Mouse (Mus musculus) regulatory T cell (primary cell): ENCODE data around the gene Polk.

Source experiments
- in situ Hi-C: fragments of 300-600 bp; cut with MboI, MseI; formaldehyde crosslinking; loops from one replicate; pipeline ENCODE4 v1.15.1; 2025; ENCODE audit warnings: high pct_unique_total_duplicates

Gene Polk

DNA sequence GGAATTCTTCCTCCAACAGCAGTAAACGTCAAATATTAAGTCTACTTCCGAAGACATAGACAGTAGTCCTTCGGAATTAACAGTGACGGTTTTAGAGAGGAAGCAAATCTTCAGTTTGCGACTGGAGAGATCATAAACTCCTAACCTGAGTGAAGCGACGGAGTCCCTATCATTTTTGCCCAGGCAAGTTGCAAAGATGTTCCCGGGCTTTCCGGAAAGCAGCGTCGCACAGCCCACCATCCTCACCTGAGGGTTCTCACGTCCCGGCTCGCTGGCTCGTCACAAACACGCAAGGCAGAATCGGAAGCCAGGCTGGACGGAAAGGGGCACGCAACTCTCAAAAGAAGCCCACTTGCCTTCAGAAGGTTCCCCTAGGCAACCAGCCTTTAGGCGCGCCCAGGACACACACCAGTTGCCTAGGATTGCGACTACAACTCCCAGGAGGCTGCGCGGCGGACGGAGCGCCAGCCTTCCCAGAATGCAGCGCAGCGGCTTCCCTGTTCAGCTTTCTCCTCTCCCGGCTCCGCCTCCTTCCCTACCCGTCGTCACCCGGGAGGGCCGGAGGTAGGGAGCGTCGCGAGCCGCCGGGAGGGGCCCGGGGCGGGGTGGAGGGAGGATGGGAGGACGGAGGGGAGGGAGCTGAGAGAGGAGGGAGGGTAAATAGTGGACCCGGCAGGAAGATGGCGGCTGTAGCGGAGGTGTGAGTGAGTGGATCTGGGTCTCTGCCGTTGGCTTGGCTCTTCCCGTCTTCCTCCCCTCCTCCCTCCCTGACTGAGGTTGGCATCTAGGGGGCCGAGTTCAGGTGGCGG lies at the start of gene Polk, which contains the start of gene Col4a3bp:
Gene Polk, minus strand, starts transcription at position 499 of the 809 bp plus-strand sequence.
Gene Col4a3bp, plus strand, starts transcription at position 538 of the 809 bp plus-strand sequence.
- in situ Hi-C loops = no loop called here

DNA sequence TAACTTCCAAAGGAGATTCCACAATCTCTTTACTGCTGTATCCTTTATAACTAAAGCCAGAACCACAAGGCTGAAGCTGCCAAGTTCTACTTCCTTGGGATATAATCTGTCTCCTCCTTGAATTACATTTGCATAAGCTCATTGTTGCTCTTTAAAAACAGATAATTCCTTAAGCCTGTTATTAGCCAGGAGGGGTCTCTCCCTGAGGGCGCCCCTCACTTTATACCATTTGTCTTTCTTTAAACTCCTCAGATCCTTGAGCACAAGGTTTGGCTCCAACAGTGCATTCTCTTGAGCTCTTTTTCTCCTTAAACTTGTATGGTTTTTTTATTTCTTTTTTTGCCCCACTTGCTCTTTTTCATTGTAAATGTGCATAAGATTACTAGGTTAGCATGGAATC lies 46.3 kb upstream of the Polk start:
- in situ Hi-C loops = no loop called here

DNA sequence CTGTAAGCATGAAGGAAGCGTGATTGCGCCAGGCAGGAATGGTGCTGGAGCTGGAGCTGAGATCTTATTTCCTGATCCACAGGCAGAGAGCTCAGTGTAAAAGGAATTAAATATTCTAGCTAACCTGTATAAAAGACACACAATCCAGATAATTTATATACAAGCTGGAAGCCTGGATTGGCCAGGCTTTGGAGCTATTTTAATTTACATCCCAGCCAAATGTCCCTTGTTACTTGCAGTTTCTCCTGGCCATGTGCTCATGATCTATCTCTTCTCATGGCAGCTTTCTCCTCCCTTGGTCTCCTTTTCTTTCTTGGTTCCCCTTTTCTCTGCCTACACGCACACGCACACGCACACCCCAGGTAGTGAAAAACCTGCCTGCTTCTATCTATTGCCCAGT lies 44.2 kb upstream of the Polk start:
- in situ Hi-C loops = no loop called here

DNA sequence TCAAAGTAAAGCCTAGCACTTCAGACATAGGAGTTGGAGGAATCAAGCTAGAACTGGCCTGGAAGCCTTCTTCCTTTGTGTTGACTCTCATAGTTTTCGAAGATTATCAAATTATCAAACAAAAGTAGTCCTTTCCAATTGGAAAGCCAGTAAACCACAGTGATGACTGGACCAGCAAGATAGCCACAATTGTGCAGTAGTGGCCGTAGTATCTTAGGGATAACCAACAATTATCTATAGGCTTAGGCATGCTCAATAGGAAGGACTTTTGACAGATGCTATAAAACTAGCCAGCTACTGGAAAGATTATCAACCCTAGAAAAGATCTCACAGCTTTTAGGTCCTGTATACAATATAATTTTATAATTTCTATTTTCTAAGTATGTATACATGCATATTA lies 41.8 kb upstream of the Polk start:
- in situ Hi-C loops = no loop called here

DNA sequence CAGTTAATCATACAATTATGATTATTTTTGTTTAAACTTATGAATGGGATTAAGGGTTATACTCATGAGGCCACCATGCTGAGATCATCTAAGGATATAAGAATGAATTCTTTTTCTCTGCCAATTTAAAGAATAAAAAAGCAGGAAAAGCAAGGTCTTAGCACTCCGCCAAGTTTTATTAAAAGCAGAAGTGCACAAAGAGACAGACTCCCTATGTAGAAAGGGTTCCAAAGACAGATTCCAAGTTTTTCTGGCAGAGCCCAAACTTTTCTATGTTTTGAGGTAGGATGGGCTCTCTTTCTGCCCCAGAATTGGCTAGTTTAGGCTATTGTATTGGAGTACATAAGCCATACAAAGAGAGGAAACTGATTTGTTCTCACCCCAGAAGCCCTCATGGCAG lies 37.6 kb upstream of the Polk start:
- in situ Hi-C loops = no loop called here

DNA sequence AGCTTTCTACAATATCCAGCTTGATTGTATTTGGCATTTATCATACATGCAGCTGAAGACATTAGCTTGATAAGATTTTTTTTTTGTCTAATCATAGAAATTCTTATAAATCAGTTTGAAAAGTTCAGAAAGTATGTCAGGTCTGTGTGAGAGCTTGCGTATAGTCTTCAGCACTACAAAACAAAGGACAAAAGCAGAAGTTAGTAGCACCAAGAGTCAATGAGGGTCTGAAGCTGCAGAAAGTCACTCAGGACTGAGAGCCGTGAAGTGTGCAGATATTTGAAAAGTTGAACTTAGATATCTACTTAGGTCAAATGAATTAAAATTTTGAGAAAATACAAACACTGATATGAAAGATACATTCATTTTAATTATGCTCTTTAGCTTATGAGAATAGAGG lies 36.7 kb upstream of the Polk start:
- in situ Hi-C loops = no loop called here

DNA sequence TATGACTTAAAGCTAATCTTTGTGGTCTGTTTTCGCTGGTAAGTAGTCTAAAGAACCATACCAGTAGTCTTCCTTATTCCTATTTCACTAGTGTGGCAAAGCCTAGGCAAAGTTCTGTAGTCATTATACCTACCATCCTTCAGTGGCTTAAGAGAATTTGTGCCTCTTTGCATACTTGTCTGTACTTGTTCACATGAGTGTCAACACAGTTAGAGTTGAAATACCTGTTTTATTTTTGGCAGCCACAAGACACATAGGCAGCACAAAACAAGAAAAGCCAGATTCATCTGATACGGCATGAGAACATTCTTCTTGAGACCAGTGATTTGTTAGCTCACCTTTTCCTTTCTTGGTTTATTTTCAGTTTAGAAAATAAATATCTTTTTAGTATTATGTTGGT lies 31.8 kb upstream of the Polk start:
- in situ Hi-C loops = no loop called here

DNA sequence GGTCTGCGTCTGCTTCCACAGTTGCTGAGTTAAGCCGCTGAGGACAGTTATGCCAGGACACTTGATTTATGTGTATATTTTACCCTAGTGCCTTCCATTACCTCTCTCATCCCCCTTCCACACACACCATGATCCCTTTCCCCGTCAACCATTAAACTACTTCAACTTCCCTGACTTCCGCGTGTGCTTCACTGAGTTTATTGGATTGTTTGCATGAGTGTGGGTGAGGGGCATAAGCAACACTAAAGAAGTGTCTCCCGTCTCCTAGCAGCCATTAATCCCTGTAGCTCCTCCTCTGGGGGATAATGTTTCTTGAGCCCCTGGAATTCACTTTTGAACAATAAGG lies 28.6 kb upstream of the Polk start:
- in situ Hi-C loops = no loop called here

DNA sequence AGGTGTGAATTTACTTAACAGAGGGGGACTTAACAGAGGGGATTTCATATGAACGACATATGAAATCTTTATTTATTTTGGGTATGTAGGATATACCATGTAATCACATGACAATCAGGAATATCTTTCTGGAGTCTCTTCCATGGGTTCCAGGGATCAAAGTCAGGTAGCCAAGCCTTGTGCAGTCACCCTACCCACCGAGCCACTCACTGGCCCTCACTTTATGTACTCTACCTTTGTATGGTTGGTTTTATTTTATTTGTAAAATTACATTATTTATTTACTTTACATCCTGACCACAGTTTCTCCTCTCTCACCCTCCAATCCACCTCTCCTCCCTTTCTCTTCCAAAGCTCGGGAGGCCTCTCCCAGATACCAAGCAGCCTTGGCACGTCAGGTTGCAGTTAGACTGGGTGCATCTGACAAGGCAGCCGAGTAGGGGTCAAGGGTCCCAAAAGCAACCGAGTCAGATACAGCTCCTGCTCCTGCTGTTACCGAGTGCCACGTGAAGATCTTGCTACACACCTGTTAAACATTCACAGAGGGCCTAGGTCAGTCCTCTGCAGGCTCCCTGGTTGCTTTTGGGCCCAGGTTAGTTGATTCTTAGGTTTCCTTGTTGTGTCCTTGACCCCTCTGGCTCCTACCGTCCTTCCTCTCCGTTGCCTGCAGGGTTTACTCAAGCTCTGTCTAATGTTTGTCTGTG lies 28.1 kb upstream of the Polk start:
- in situ Hi-C loops = no loop called here

DNA sequence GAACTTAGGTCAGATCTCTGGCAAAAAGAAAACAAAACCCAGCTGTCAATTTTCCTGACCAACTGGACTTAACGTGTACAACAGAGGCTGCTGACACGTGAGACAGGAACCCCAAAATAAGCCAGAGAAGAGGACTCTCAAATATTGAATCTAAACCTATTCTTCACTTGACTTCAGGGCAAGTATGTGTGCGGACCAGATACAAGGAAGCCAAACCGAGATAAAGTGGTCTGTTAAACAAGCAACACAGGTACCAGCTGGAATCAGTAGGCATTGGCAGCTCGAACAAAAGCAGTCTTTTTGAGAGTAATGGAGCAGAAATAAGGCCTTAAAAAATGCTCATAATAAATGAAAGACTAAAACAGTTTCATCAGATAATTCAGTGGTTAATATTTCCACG lies 25.6 kb upstream of the Polk start:
- in situ Hi-C loops = no loop called here

DNA sequence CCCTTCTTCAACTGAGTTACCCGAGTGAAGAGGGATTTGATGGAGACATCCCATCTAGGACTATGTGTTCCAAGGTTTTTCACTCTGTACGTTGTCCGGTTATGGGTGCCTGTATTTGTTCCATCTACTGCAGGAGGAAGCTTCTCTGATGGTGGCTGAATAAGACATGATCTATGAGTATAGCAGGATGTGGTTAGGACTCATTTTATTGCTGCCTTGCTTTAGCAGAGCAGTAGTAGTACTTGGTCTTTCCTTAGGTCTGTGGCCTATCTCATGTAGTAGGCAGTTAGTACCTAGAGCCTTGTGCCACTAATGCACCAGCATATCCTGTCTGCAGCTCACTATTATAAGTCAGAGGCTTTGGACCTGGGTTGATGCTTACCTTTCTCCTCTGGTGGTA lies 12.7 kb upstream of the Polk start:
- in situ Hi-C loops = no loop called here

DNA sequence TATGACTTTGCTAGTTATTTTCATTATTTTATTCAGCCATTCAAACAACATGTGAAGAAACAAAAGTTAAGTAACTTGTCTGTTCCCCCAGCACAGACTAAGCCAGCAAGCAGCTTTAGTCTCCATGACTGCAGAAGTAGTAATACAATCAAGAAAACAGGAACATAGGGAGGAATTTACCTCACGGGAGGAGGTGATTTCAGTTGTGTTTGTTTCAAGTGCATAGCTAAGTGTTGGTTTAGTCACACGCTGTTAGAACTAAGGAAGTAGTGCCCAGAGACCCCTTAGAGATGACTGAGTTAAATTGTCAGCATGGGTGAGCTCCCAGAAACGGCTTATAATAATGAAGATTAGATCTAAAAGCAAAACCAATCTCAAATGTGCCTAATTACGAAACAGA lies 5.6 kb upstream of the Polk start:
- in situ Hi-C loops = no loop called here

DNA sequence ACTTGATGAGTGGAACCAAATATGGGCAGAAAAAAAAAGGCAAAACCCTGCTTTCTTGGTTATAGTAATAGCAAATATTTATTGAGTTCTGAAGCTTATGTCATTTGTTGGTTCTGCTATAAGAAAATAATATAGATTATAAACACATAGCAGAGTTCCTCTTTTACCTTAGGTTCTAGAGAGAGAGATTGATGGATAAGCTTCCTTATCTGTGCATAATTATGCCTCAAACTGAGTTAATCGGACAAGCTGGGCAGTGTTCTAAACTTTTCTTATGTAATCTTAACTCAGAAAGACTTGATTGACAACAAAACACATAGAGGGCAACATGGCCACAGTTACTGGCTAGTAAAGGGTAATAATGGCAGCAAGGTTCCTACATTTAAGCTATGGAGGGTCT lies 4.9 kb upstream of the Polk start:
- in situ Hi-C loops = no loop called here

DNA sequence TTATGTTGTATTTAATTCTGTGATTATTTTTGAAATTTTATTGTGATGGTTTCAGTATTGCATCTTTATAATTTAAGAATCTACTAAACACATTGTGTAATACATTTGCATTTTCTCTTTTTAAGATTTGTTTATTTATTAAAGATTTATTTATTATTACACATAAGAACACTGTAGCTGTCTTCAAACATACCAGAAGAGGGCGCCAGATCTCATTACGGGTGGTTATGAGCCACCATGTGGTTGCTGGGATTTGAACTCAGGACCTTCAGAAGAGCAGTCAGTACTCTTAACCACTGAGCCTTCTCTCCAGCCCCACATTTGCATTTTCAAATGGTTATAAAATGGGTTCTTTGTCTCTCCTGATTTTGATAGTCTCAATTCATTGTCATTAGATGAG lies 2.1 kb upstream of the Polk start:
- in situ Hi-C loops = no loop called here

DNA sequence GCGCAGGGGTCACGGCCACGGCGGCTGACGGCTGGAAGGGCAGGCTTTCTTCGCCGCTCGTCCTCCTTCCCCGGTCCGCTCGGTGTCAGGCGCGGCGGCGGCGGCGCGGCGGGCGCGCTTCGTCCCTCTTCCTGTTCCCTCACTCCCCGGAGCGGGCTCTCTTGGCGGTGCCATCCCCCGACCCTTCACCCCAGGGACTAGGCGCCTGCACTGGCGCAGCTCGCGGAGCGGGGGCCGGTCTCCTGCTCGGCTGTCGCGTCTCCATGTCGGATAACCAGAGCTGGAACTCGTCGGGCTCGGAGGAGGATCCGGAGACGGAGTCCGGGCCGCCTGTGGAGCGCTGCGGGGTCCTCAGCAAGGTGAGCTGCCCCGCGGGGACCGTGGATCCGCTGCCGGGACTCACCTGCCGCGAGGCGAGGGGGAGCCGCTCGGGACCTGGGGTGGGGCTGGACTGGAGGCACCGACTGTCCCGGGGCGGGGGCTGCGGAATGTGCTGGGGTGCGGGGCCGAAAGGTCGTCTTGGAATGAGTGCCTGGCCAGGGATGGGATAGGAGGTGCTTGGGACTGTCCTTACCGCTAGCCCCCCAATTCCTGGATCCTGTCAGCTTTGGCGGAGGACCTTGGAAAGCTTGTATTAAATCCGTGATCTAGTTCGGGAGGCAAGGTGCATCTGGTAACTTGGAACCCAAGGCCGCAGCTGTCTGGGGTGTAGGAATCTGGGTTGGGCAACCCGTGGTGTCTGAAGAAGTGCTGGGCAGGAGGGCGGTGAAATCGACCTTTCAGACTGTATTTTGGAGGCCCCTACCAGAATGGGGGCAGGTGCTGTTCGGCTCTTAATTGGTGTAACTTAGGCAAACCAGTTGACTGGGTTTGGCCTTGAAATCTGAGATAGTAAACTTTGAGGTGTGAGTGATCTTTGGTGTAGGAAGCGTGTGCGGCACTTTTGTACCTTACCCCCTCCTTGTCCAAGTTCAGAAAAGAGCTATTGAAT lies 817 bp upstream of the Polk start:
- in situ Hi-C loops = no loop called here

DNA sequence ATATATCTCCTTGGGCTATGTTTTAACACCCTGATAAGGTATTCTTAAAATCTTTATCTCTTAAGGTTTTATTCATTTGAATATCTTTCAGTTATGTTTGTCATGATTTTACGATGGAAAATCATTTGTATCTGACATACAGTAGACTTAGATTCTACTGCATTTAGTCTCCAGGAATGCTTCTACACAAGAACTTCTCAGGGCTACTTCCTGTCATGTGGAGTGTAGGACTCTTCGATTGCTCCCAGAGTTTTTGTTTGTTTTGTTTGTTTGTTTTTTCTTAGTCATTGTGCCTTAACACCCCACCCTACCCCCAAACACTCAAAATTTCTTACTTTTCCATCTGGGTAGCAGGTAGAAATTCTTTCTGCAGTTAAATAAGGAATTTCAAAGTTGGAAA lies 998 bp downstream of the Polk start:
- in situ Hi-C loops = no loop called here

DNA sequence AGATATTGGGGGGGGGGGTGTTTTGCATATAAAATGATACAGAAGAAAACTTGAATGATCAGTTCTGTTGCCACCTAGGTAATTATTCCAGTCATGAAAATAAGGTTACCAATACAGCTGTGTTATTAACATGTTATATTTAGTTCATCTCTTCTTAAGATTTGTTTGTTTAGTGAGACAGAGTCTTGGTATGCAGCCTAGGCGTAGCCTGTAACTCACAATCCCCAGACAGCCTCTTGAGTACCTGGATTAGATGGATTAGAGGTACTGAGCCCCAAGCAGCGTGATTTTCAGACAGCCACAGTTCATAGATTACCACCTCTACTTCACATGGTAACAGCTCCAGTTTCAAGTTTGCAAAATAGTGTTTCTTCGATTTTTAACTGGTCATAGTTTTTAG lies 4.3 kb downstream of the Polk start:
- in situ Hi-C loops = no loop called here

DNA sequence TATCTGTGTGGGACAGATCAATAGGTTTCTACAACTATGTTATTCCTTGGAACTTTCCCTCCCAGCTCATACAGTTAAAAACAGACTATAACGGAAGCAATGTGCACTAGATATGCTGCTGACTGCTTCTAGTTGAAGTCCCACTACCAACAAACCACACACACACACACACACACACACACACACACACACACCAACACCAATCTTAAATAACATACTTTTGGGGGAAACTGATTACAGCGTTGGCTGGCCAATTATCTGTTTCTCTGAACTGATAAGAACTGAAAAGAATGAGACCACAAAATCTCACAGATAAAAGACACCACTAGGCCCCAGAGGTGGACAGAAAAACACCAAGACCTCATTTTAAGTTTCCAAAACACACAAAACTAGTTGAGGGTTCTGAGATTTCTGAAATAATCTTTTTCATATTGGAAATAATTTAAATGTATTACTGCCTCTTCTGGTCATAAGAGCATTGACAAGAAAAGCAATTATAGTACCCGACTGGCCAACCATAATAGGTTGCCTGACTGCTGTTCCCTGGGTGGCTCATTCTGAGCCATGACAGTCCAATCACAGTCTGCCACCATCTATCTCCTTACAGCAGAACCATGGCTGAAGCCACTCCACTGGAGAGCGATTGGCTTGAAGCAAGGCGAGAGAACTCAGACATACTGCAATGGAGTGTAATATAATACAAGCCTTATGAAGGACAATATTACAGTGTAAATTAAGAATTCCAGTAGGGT lies 5.4 kb downstream of the Polk start:
- in situ Hi-C loops = no loop called here

DNA sequence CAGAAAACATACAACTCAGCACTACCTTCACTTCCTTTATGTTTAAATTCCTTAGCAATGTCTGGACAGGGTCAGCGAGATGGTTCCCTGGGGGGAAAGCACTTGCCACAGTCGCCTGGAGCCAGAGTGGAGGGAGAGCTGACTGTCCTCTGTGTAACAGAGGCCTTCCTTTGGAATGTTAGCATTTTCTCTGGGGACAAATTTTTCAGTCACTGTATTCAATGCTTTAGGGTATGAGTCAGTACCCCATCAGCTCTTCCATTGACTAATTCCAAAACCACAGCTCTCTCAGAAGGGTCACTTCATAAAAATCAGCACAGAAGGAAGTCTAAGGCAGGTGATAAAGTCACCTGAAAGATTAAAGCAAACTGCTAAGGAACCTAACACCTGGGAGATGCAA lies 8.6 kb downstream of the Polk start:
- in situ Hi-C loops = no loop called here

DNA sequence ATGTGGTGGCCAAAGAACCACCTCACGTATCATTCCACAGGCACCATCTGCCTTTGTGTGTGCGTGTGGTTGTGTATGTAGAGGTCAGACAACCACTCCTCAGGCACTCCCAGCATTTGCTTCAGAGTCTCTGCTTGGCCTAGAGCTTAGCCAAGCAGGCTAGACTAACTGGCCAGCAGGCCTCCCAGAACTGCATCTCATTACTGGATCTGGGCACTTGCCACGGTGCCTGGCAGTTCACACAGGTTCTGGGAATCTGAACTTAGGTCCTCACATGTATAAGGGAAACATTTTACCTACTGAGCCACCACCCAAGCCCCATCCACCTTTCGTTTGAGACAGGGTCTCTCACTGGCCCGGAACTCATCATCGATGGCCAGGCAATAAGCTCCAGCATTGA lies 10.2 kb downstream of the Polk start:
- in situ Hi-C loops = no loop called here

DNA sequence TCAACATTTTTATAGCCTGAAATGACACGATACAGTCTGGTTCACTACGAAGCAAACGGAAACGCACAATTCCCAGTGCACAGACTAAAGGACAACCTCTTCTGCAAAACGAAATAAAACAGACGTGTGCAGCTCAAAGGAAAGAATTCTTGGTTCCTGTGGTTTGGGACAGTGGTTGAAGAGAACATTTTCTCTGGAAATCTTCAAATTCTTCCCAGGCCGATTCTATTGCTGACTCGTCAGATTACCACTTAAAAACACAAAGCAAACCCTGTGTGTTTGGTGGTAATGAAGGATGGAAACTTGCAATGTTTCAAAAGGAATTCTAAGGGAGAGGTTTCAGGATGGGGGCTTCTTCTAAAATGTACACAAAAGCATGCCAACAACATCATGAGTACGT lies 12.3 kb downstream of the Polk start:
- in situ Hi-C loops = no loop called here

DNA sequence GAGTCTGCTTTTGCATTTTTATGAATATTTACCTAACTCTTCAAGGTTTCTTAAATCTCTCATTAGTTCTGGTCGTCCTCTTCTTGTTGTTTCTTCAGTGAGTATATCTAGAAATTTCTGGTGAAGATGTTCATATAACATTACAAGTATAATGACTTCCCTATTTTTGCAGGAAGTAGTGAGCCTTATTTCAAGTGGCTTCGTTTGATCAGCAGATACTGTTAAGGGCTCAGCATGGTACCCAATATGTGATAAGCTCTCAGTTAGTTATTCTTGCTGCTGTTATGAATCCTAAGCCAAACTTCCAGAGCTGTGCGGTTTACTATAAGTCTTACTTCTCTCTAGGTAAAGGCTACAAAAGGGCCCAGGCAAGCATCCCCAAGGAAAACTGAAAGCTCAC lies 12.8 kb downstream of the Polk start:
- in situ Hi-C loops = no loop called here
